Mouse (Mus musculus) heart, adult 9 months (tissue): ENCODE measurements around the gene Gm6525.

ENCODE experiments used
- DNase-seq, 2 experiments: peaks; one replicate each; pipeline ENCODE4 v3.0.0; 2022; ENCODE audit warnings: low spot score in 2 of 2

Gm6525 gene

DNA sequence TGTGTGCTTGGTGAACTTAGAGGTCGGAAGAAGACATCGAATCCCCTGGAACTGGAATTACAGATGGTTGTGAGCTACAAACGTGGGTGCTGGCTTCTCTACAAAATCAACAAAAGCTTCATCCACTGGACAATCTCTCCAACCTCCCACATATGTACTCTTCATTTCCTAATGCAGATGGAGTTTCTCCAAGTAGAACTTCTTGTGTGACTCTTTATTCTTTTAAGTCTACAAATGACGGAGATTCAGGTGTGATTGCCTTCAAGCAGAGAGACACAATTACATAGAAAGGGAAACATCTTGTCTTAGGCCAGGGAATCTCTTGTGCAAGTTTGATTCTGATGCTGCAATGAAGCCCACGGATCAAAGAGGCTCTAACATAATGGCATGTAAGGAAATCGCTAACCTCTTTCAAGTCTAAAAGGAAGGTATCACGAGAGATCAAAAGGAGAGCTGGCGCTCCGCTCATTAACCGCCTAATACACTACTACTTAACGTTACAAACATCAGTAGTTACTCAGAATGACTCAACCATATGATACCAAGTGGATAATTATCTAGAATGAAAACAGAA, at the start of gene Gm6525:
Gene Gm6525 (plus strand): TSS at position 524 of the 574 bp plus-strand sequence.
- no peak for DNase-seq

DNA sequence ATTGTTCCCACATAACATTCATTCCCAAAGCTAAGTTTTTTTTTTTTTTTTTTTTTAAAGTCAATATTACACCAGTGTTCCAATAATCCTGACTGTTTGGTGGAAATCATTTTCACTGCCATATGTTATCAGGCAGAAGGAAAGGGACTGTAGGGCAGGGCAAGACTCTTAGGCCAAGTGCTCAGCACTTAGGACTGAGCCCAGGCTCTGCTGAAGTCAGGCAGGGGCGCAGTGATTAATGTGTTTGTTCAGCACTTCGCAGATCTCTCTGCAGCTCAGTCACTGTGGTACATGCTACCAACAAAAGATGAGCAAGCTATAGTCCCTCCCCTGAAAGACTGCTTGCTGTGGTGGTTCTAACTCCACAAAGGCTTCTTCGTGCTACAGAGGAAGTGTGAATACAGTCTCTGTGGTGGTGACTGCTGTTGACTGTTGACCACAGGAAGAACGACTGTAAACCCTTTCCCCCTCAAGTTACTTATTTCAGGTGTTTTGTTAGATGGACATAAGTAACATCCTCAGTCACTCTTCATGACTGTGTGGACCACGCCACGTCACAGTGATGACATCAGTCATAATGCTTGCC, 48.1 kb upstream of the Gm6525 start:
- DNase-seq = no peak

DNA sequence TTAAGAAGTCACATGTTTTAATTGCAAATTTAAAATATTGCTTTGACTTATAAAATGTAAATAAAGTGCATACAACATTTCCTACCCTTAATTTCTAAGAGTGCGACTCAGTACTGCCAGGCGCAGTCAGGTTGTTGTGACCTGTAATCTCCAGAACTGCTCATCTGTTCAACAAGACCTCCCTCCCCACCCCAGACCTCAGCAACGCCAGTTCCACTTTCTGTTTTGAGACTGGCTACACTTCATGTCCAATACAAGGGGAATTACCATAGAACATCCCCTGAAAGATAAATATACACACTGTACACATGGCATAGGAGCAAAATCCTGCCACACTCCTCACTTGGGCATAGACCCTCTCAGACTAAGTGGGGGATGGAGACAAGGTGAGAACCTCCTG, 47.2 kb upstream of the Gm6525 start:
- DNase-seq = no peak

DNA sequence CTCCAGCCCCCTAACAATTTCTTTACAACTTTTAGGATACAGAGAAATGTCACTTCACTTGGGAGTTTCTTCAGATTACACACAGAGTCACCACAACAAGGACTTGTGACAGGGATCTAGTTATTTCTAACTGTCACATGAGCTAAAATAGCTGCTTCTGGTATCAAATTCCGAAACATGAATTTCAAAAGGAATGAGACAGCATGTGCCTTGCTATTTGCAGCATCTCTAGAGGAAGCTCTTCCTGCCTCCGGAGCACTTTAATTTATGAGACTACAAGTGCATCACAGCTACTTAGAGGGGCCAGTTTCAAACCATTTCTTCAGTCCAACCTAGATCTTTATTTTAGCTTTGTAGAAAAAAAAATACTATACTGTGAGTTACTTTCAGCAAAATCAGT, 46.5 kb upstream of the Gm6525 start:
- no peak for DNase-seq

DNA sequence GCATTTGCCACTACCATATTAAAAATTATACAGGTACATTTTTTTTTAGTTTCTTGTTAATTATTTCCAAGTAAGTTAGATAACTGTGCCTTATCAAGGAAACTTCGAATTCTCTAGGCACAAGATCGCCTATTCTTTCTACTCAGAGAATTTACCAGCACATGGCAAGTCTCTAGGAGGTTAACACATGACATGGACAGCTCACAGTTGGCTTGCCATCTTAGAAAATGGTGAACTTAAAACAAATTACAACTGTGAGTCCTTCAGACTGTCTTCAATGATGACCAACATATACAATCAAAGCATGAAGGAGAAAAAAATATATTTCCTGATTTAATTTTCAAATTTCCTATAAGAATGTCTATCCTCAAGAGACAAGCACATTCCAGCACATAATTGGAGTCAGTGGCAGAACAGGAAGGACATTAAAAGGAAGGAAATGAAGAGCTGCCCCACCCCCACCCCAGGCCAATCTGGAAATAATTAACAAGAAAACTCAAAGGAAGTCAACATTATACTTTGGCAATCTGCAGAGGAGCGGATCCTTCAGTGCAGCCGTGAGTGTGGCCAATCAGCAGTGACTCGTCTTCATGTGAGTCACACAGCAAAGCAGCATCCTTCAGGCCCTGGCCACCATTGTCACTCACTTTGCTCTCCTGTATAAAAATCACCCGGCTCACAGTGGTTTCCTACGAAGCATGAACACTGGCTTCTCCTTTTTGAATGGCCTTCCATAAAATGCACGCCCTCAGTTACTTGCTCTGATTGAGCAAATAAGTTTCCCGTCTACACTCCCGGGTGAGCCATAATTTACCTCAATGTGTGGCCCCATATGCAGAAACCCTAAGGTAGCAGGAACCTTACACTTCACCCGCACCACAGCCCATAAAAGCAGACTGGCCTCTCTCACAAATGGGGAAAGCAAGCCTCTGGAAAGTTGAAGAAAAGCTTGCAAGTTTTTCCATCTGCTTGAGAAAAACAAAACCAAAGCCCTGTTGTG, 44.7 kb upstream of the Gm6525 start:
- DNase-seq = peak in 1 of 2 experiments; percentile 24

DNA sequence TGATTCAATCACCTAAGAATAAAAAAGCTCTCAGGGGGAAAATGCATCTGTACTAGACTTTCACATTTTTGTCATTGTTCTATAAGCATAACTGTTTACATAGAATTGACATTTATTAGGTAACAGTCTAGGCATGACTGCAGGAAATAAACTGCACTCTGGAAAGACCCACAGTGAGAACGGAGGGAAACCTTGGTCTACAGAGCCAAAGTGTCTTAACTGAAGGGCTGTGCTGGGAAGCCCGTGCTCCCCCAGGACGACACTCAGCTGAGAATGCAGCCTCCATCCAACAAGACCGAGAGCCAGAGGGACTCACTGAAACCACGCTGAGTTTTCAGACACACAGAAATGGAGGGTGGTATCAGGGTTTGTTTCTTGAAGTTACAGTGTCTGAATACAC, 43.1 kb upstream of the Gm6525 start:
- DNase-seq = no peak

DNA sequence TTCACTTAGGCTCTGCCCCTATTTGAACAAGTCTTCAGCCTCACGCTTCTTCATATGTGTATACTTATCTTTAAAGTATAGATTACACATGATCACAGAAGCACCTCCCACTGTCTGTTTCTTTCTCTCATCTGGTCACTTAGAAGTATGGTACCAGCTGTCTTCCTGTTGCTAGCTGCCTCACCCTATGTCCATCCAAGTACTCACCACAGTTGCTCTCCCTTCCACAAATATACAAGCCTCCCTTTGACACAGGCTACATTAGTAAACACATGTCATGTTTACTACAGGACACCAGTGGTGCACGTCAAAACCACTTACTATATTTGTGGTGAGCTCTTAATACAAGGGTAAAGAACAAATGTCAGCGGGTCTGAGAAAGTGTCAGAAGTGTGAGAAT, 42.5 kb upstream of the Gm6525 start:
- no peak for DNase-seq

- no peak for DNase-seq
Observed at GRCm38 (mm10) chr3:84135387-84135786, 38.5 kb upstream of the Gm6525 start.

GRCm38 (mm10) chr3:84135933-84136332, 38.0 kb upstream of the Gm6525 start:
- no peak for DNase-seq

- DNase-seq = no peak
Observed at GRCm38 (mm10) chr3:84136509-84136908, 37.4 kb upstream of the Gm6525 start.

GRCm38 (mm10) chr3:84140947-84141346, 33.0 kb upstream of the Gm6525 start:
- no peak for DNase-seq

- DNase-seq = no peak
Observed at GRCm38 (mm10) chr3:84149831-84150230, 24.1 kb upstream of the Gm6525 start.

GRCm38 (mm10) chr3:84154721-84155141, 19.2 kb upstream of the Gm6525 start:
- DNase-seq = no peak

DNA sequence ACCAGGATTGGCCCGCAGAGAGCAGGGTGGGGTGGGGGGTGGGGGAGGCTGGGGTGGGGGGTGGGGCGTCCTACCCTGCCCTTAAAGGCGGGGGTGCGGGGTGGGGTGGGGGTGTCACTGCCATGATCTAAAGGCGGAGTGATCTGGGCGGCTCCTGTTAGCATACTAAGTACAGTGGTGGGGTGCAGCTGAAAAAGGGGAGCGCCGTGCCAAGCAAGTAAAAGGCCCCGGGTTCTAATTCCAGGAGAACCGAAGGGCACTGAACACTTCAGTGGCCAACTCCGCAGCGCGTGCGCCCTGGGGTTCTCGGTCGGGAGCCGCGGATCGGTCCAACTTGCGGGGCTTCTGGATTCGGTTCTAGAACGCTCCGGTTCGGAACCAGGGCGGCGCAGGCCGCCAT, 18.8 kb upstream of the Gm6525 start:
- no peak for DNase-seq

GRCm38 (mm10) chr3:84155558-84156006, 18.3 kb upstream of the Gm6525 start, which contains the start of gene Mnd1:
TSS of gene Mnd1 (minus strand) at chr3:84155786.
- DNase-seq = peak; percentile 96 to 98

GRCm38 (mm10) chr3:84156105-84156504, 17.8 kb upstream of the Gm6525 start:
- no peak for DNase-seq

DNA sequence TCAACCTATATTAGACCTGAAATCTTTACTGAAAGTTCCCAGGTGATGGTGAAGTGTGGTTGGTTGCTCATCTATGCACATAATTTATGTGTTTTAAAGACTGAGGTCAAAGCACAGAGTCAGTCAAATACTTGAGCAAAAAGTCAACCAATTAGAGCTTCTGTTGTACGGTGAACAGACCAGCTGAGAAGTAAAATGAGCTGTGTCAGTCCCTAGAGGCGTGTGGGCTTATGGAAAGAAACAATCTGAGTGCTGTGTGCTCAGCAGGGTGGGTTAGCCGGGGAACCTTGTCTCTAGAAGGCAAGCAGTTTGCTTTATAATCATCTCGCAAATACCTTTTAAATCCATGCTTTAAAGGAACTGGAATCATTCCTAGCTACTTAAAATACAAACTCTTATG, 16.9 kb upstream of the Gm6525 start:
- DNase-seq = no peak

DNA sequence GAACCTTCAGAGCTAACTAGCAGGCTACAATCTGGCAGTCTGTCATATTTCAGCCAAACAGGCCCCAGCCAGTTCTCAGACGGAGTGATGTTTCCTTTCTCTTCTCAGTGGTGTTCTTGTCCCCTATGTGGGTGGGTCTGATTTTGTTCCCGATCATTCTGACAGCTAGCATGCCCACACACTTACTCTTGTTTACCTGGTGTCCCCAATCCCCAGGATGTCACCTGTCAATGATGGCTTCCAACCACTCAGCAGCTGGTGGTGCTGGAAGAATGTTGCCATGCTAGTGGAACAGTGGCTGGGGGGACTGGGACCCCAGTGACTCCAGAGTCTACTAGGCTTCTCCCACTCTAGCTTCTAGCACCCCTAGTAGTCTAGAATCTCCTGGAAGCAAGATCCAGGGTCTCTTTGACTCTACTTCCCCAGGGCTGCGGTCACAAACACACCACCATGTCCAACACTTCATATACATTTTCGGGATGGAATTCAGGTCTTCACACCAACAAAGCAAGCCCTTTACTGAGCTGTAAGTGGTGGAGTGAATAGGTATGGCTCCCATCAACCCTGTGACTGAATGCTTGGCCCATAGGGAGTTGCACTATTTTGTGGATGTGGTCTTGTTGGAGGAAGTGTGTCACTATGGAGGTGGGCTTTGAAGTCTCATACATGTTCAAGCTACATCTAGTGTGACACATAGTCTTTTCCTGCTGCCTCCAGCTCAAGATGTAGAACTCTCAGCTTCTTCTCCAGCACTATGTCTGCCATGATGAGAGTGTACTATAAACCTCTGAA, 16.1 kb upstream of the Gm6525 start:
- no peak for DNase-seq

DNA sequence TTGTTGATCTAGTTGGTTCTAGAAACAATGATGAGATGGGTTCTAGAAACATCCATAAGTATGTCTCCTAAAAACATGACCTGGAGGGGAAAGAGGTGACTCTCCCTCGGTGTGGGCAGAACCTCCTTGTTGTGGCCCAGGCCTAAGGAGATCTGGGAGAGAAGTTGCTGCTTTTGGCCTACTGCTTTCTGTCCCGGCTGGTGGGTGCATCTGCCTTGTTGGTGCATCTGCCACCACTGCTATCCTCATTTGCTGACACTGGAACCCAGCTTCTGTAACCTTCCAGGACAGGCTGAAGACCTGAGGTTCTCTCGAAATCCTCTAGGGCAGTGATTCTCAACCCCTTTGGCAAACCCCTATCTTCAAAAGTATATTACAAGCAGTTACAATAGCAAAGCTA, 8.5 kb upstream of the Gm6525 start:
- no peak for DNase-seq

GRCm38 (mm10) chr3:84166073-84166472, 7.8 kb upstream of the Gm6525 start:
- DNase-seq = no peak

- DNase-seq = no peak
Observed at GRCm38 (mm10) chr3:84168943-84169342, 5.0 kb upstream of the Gm6525 start.
